Mouse (Mus musculus) forebrain, postnatal 0 days (tissue): ENCODE data around the gene Ano8. TPM values are rescaled to one million over a fixed set of nuclear protein-coding genes. Genes with fewer than 3 reads are reported as not detected.
A peak's percentile ranks its signal among the peaks of the same experiment; 100 is the strongest.

Experiments used
- ATAC-seq: fragments of 200-750 bp; cut with Nextera tagmentation; 2 replicates; pipeline ENCODE4 v1.8.0; 2017; ENCODE audit warnings: mild to moderate bottlenecking, moderate library complexity
- DNase-seq: peaks from one replicate; pipeline ENCODE4 v3.0.0-alpha.2; 2015
- H3K27ac ChIP-seq: fragments of 300-500 bp; sonication (generic); 2 replicates; pipeline ENCODE4 v1.5.1; 2014; ENCODE audit warnings: low read depth, mild to moderate bottlenecking, antibody characterized with exemption, low read length, moderate library complexity, mixed read lengths
- H3K27me3 ChIP-seq: fragments of 300-500 bp; sonication (generic); 2 replicates; pipeline ENCODE4 v1.6.1; 2014; ENCODE audit warnings: mild to moderate bottlenecking, low read length, mixed read lengths; ENCODE audit not compliant: insufficient read depth
- H3K36me3 ChIP-seq: fragments of 300-500 bp; sonication (generic); 2 replicates; pipeline ENCODE4 v1.6.1; 2014; ENCODE audit warnings: mild to moderate bottlenecking, moderate library complexity; ENCODE audit not compliant: insufficient read depth
- H3K4me1 ChIP-seq: fragments of 300-500 bp; sonication (generic); 2 replicates; pipeline ENCODE4 v1.6.1; 2014; ENCODE audit warnings: antibody characterized with exemption; ENCODE audit not compliant: insufficient read depth
- H3K4me2 ChIP-seq: fragments of 300-500 bp; sonication (generic); 2 replicates; pipeline ENCODE4 v1.6.1; 2014; ENCODE audit warnings: low read depth, mild to moderate bottlenecking, moderate library complexity
- H3K4me3 ChIP-seq: fragments of 300-500 bp; sonication (generic); 2 replicates; pipeline ENCODE4 v1.5.1; 2014; ENCODE audit warnings: low read depth, low read length, mixed read lengths
- H3K9ac ChIP-seq: fragments of 300-500 bp; sonication (generic); 2 replicates; pipeline ENCODE4 v1.6.1; 2014; ENCODE audit warnings: mild to moderate bottlenecking
- H3K9me3 ChIP-seq: fragments of 300-500 bp; sonication (generic); 2 replicates; pipeline ENCODE4 v1.6.1; 2016; ENCODE audit warnings: low read length
- CTCF ChIP-seq: sonication (generic); IDR thresholded peaks from 2 replicates; pipeline ENCODE4 v1.5.1; 2016; ENCODE audit warnings: antibody characterized with exemption, control low read depth, low read depth
- WGBS: fragments of 180-500 bp; shearing (Covaris S2); extraction: QIAGEN DNeasy Blood & Tissue Kit; methylation state at CpG from one replicate; pipeline ENCODE4 v1.1.7; 2014; 5-methylcytosine and 5-hydroxymethylcytosine counted together
- polyA plus RNA-seq: library from polyadenylated mRNA; unstranded; fragments of >200 nt; fragmentation: Nextera tagmentation; extraction: Ambion mirVana; gene quantifications from 2 replicates; pipeline ENCODE4 v1.2.1, GENCODE M21; 2015
- total RNA-seq: library from RNA; depleted of rRNA; stranded (reverse); fragments of >200 nt; gene quantifications from 2 replicates; pipeline ENCODE4 v1.2.3, GENCODE M21; 2014

The Ano8 gene
- total and polyA plus RNA-seq, 2 experiments from 2014 or later: 7.7 to 82.2 TPM

- H3K9me3 ChIP-seq: no peaks in the 10 kb centered on the region
- H3K36me3 ChIP-seq: no peaks in the 10 kb centered on the region
- no peaks in the 10 kb centered on the region for H3K4me1 ChIP-seq
- WGBS: 77% methylated on average over 14 of the region's 14 CpGs
- no peak within 1 kb of the TSS for H3K27ac ChIP-seq
- H3K4me3 ChIP-seq: no peak within 1 kb of the TSS
- peaks cover 20% of the 10 kb centered on the region for H3K27me3 ChIP-seq
- DNase-seq (no peak), ATAC-seq (no peak)
- TF ChIP-seq CTCF: no peak
- no peak within 1 kb of the TSS for H3K4me2 ChIP-seq
- no peak within 1 kb of the TSS for H3K9ac ChIP-seq
Measured at GRCm38 (mm10) chr8:71511644-71512043, 25.9 kb upstream of the Ano8 start, which contains the start of gene Plvap. Gene Plvap (minus strand): TSS chr8:71511752.

GRCm38 (mm10) chr8:71509316-71509715, 23.6 kb upstream of the Ano8 start:
- ATAC-seq (no peak), DNase-seq (no peak)
- Histone ChIP-seq H3K4me1 (no peaks in the 10 kb centered on the region), H3K27ac (no peak overlapping the region), H3K4me2 (no peak overlapping the region), H3K36me3 (no peaks in the 10 kb centered on the region), H3K4me3 (no peak overlapping the region), H3K9me3 (no peaks in the 10 kb centered on the region), H3K27me3 (peaks cover 32% of the 10 kb centered on the region), H3K9ac (no peak overlapping the region)
- TF ChIP-seq CTCF: no peak
- 67% methylated on average over 2 of the region's 2 CpGs for WGBS

GRCm38 (mm10) chr8:71507589-71508104, 21.9 kb upstream of the Ano8 start:
- no peak for TF ChIP-seq CTCF
- H3K9ac ChIP-seq: peak overlapping the region; percentile 52

GRCm38 (mm10) chr8:71505979-71506378, 20.2 kb upstream of the Ano8 start:
- Histone ChIP-seq H3K4me1 (no peaks in the 10 kb centered on the region), H3K27me3 (peaks cover 32% of the 10 kb centered on the region), H3K4me2 (no peak overlapping the region), H3K27ac (no peak overlapping the region), H3K9me3 (no peaks in the 10 kb centered on the region), H3K9ac (no peak overlapping the region), H3K4me3 (no peak overlapping the region), H3K36me3 (no peaks in the 10 kb centered on the region)
- DNase-seq: no peak
- WGBS: 72% methylated on average over 4 of the region's 4 CpGs
- no peak for TF ChIP-seq CTCF
- no peak for ATAC-seq

More at GRCm38 (mm10) chr8:71507589-71508104, 21.9 kb upstream of the Ano8 start:
- ATAC-seq (peak; percentile 91), DNase-seq (peak; percentile 95)
- WGBS: 2% methylated on average over 61 of the region's 61 CpGs
- peak overlapping the region; percentile 81 for H3K4me2 ChIP-seq
- H3K36me3 ChIP-seq: no peaks in the 10 kb centered on the region
- H3K9me3 ChIP-seq: no peaks in the 10 kb centered on the region
- H3K27ac ChIP-seq: no peak overlapping the region
- peak overlapping the region; percentile 45 for H3K4me3 ChIP-seq
- peaks cover 32% of the 10 kb centered on the region for H3K27me3 ChIP-seq
- no peaks in the 10 kb centered on the region for H3K4me1 ChIP-seq

GRCm38 (mm10) chr8:71505326-71505725, 19.6 kb upstream of the Ano8 start:
- Histone ChIP-seq H3K27ac (no peak overlapping the region), H3K4me3 (no peak overlapping the region), H3K9me3 (no peaks in the 10 kb centered on the region), H3K9ac (no peak overlapping the region), H3K4me2 (no peak overlapping the region), H3K36me3 (no peaks in the 10 kb centered on the region), H3K4me1 (no peaks in the 10 kb centered on the region), H3K27me3 (peaks cover 32% of the 10 kb centered on the region)
- ATAC-seq (no peak), DNase-seq (no peak)
- 92% methylated on average over 4 of the region's 4 CpGs for WGBS
- no peak for TF ChIP-seq CTCF

GRCm38 (mm10) chr8:71504349-71504748, 18.6 kb upstream of the Ano8 start:
- Histone ChIP-seq H3K4me2 (no peak overlapping the region), H3K4me1 (no peaks in the 10 kb centered on the region), H3K27ac (no peak overlapping the region), H3K9me3 (no peaks in the 10 kb centered on the region), H3K9ac (no peak overlapping the region), H3K36me3 (no peaks in the 10 kb centered on the region), H3K27me3 (peaks cover 32% of the 10 kb centered on the region), H3K4me3 (no peak overlapping the region)
- WGBS: 94% methylated on average over 4 of the region's 4 CpGs
- no peak for DNase-seq
- no peak for ATAC-seq
- no peak for TF ChIP-seq CTCF

- ATAC-seq: no peak
- WGBS: 49% methylated on average over 16 of the region's 16 CpGs
- no peaks in the 10 kb centered on the region for H3K27me3 ChIP-seq
Measured at GRCm38 (mm10) chr8:71498816-71499690, 13.3 kb upstream of the Ano8 start.

More at GRCm38 (mm10) chr8:71498816-71499690, 13.3 kb upstream of the Ano8 start:
- no peaks in the 10 kb centered on the region for H3K9me3 ChIP-seq
- H3K9ac ChIP-seq: no peak overlapping the region
- DNase-seq: no peak
- no peak overlapping the region for H3K27ac ChIP-seq
- H3K36me3 ChIP-seq: no peaks in the 10 kb centered on the region
- no peaks in the 10 kb centered on the region for H3K4me1 ChIP-seq
- no peak overlapping the region for H3K4me3 ChIP-seq
- H3K4me2 ChIP-seq: no peak overlapping the region
- no peak for TF ChIP-seq CTCF
